Mouse (Mus musculus) forebrain, embryonic 13.5 days (tissue): ENCODE measurements at regions not wholly inside any gene's neighbourhood (a gene's known extent, or its start where the extent isn't known, plus 50 kb on each side); places are given as distances from the start of the nearest gene placed in this dataset.

ENCODE experiments used
- ATAC-seq: fragments of 200-750 bp; cut with Nextera tagmentation; 2 replicates; pipeline ENCODE4 v1.8.0; 2017
- H3K27ac ChIP-seq: fragments of 300-500 bp; sonication (generic); 2 replicates; pipeline ENCODE4 v1.5.1; 2015; ENCODE audit warnings: inconsistent platforms, mild to moderate bottlenecking, moderate library complexity
- H3K27me3 ChIP-seq: fragments of 300-500 bp; sonication (generic); 2 replicates; pipeline ENCODE4 v1.6.1; 2015; ENCODE audit warnings: mild to moderate bottlenecking, inconsistent platforms
- H3K36me3 ChIP-seq: fragments of 300-500 bp; sonication (generic); 2 replicates; pipeline ENCODE4 v1.6.1; 2015; ENCODE audit warnings: mild to moderate bottlenecking, inconsistent platforms; ENCODE audit not compliant: poor library complexity, severe bottlenecking
- H3K4me1 ChIP-seq: fragments of 300-500 bp; sonication (generic); 2 replicates; pipeline ENCODE4 v1.6.1; 2015; ENCODE audit warnings: inconsistent platforms
- H3K4me2 ChIP-seq: fragments of 300-500 bp; sonication (generic); 2 replicates; pipeline ENCODE4 v1.6.1; 2015; ENCODE audit warnings: inconsistent platforms, mild to moderate bottlenecking, moderate library complexity
- H3K4me3 ChIP-seq: fragments of 300-500 bp; sonication (generic); 2 replicates; pipeline ENCODE4 v1.5.1; 2015; ENCODE audit warnings: mild to moderate bottlenecking, inconsistent platforms
- H3K9ac ChIP-seq: fragments of 300-500 bp; sonication (generic); 2 replicates; pipeline ENCODE4 v1.6.1; 2015; ENCODE audit warnings: mild to moderate bottlenecking, inconsistent platforms
- H3K9me3 ChIP-seq: fragments of 300-500 bp; sonication (generic); replicated peaks from 2 replicates; pipeline ENCODE4 v1.6.1; 2016; ENCODE audit warnings: inconsistent platforms
- WGBS: fragments of 180-500 bp; shearing (Covaris S2); methylation state at CpG from one replicate; pipeline ENCODE4 v1.1.7; 2015; 5-methylcytosine and 5-hydroxymethylcytosine counted together

- WGBS, result 91% methylated on average over 2 of the region's 2 CpGs
- Histone ChIP-seq H3K4me3 (no peak overlapping the region), H3K9ac (no peak overlapping the region), H3K4me1 (no peaks in the 10 kb centered on the region), H3K27me3 (no peaks in the 10 kb centered on the region), H3K9me3 (no peaks in the 10 kb centered on the region), H3K4me2 (no peak overlapping the region), H3K36me3 (no peaks in the 10 kb centered on the region), H3K27ac (no peak overlapping the region)
- no peak for ATAC-seq
These were observed 372.1 kb upstream of the Man1a start for GRCm38 (mm10) chr10:54448352-54449043.

DNA sequence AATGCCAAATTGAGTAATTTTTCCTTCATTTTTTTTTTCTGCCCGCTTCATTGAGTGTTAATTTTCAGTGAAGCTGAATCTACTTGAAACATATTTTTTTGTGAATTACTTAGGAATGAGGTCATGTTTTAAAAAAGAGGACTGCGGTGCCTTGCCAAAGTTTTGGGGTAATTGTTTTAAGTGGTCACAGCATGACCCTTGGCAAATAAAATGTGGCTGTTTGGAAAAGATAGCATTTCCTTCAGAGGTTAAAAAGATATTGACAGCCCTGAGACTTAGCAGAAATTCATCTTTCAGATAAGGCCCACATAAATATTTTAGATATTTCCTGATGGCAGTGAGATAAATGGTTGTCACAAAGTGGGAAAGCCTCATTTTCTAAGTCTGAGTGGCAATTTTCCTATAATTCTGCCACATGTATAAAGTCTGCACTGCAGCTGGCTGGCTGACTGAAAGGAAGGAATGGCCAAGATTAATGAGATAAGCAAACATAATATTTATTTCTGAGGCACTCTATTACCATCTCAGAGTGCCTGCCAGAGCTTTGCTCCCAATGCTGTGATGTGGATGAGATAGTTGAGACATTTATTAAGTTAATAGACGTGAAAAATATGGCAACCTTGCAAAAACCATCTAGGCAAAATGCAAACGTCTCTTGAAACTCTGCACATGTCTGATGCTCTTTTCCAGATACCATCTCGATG is 327.0 kb upstream of the Man1a start:
- no peak overlapping the region for H3K4me2 ChIP-seq
- WGBS, result 77% methylated on average over 5 of the region's 5 CpGs
- H3K27me3 ChIP-seq, result no peaks in the 10 kb centered on the region
- no peak for ATAC-seq
- H3K27ac ChIP-seq, result no peak overlapping the region
- H3K4me3 ChIP-seq, result no peak overlapping the region
- H3K9ac ChIP-seq, result no peak overlapping the region
- H3K36me3 ChIP-seq, result no peaks in the 10 kb centered on the region
- no peaks in the 10 kb centered on the region for H3K9me3 ChIP-seq
- H3K4me1 ChIP-seq, result no peaks in the 10 kb centered on the region

- WGBS, result 81% methylated on average over 2 of the region's 2 CpGs
- H3K9me3 ChIP-seq, result no peaks in the 10 kb centered on the region
- ATAC-seq, result no peak
- no peak overlapping the region for H3K4me2 ChIP-seq
- H3K9ac ChIP-seq, result no peak overlapping the region
- no peak overlapping the region for H3K4me3 ChIP-seq
- no peak overlapping the region for H3K27ac ChIP-seq
- no peaks in the 10 kb centered on the region for H3K36me3 ChIP-seq
- H3K27me3 ChIP-seq, result no peaks in the 10 kb centered on the region
- no peaks in the 10 kb centered on the region for H3K4me1 ChIP-seq
These were observed 307.3 kb upstream of the Man1a start for GRCm38 (mm10) chr10:54383751-54384150.

DNA sequence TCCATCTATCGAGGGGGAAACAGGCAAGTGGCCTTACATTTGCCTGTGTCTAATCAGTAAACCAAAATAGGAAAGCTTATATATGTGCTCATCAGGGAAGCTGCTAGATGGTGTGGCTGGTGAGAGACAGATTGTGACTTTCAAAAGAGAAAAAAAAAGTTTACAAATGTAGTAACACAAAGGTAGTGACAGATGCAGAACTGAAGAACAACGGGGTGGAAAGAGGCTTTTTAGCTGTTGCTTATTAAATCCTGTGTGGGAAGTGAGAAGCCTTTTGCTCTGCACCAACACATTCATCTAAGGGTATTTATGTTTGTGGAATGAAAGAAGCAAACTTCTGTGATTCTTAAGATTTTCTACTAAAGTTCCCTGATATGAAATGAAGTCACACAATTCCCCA is 305.1 kb upstream of the Man1a start:
- Histone ChIP-seq H3K4me1 (no peaks in the 10 kb centered on the region), H3K4me2 (no peak overlapping the region), H3K27me3 (no peaks in the 10 kb centered on the region), H3K36me3 (no peaks in the 10 kb centered on the region), H3K27ac (no peak overlapping the region), H3K9me3 (no peaks in the 10 kb centered on the region), H3K9ac (no peak overlapping the region), H3K4me3 (no peak overlapping the region)
- no peak for ATAC-seq
- WGBS, result 85% methylated on average over 2 of the region's 2 CpGs

DNA sequence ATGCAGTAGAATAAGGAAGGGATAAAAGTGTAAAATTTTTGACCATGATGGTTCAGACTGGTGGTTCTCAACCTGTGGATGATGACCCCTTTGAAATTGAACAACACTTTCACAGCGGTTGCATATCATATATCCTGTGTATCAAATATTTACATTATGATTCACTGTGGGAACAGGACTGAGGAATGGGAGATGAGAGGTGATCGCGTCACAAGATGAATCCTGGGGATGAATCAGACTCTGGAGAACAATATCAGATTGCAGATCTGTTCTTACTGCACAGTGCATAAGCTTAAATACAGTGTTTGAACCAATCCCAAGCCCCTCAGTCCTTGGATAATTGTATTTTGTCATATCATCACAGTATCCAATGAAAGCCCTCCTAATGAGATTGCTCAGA is 292.7 kb upstream of the Man1a start:
- Histone ChIP-seq H3K27ac (no peak overlapping the region), H3K9me3 (no peaks in the 10 kb centered on the region), H3K4me3 (no peak overlapping the region), H3K27me3 (no peaks in the 10 kb centered on the region), H3K9ac (no peak overlapping the region), H3K4me1 (no peaks in the 10 kb centered on the region), H3K36me3 (no peaks in the 10 kb centered on the region), H3K4me2 (no peak overlapping the region)
- 96% methylated on average over 3 of the region's 3 CpGs for WGBS
- ATAC-seq, result no peak

- no peak overlapping the region for H3K27ac ChIP-seq
- no peak overlapping the region for H3K4me2 ChIP-seq
- no peaks in the 10 kb centered on the region for H3K4me1 ChIP-seq
- no peaks in the 10 kb centered on the region for H3K9me3 ChIP-seq
- H3K9ac ChIP-seq, result no peak overlapping the region
- H3K27me3 ChIP-seq, result no peaks in the 10 kb centered on the region
- H3K4me3 ChIP-seq, result no peak overlapping the region
- ATAC-seq, result peak; percentile 70; the same call in 1 of the 2 replicates
- H3K36me3 ChIP-seq, result no peaks in the 10 kb centered on the region
- 75% methylated on average over 4 of the region's 4 CpGs for WGBS
These were observed 288.9 kb upstream of the Man1a start for GRCm38 (mm10) chr10:54365315-54365714.

DNA sequence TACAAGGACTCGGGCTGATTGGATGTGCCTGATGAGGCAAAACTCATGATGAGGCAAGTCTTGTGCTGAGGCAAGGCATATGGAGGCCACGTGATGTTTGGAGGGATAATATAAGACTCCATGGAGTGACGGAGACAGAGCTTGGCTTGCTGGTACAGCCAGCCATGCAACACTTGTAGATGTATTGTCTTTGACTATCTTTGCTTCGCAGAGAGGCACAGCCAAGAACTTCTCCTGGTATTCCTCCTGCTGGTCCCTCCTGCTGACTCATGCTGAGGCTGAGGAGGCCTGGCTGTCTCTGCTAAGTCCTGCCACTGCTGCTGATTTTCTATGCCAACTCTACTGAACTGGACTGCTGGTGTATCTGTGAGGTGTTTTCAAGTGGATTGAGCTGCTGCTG is 260.8 kb upstream of the Man1a start:
- Histone ChIP-seq H3K27me3 (no peaks in the 10 kb centered on the region), H3K27ac (no peak overlapping the region), H3K9ac (no peak overlapping the region), H3K9me3 (no peaks in the 10 kb centered on the region), H3K36me3 (no peaks in the 10 kb centered on the region), H3K4me3 (no peak overlapping the region), H3K4me2 (no peak overlapping the region), H3K4me1 (no peaks in the 10 kb centered on the region)
- 84% methylated on average over 4 of the region's 4 CpGs for WGBS
- no peak for ATAC-seq
